Mouse (Mus musculus) embryonic fibroblast, embryonic 13.5 days (primary cell): ENCODE results near the gene Gpn3.

Source experiments
- CTCF ChIP-seq: IDR thresholded peaks from 2 replicates; pipeline ENCODE4 v1.5.1; 2011; ENCODE audit warnings: mild to moderate bottlenecking, control low read depth, low read length, moderate library complexity, borderline replicate concordance; ENCODE audit not compliant: insufficient read depth
- POLR2A ChIP-seq: IDR thresholded peaks from 2 replicates; pipeline ENCODE4 v1.6.1; 2011; ENCODE audit warnings: low read depth, mild to moderate bottlenecking, control low read depth, low read length, moderate library complexity

GRCm38 (mm10) chr5:122412826-122413225, 41.1 kb downstream of the Gpn3 start:
- TF ChIP-seq CTCF: no peak
- TF ChIP-seq POLR2A: no peak
